Mouse (Mus musculus): ENCODE data around the gene Hnrnpl. TPM values are rescaled to one million over a fixed set of nuclear protein-coding genes. Genes with fewer than 3 reads are reported as not detected.
A peak's percentile ranks its signal among the peaks of the same experiment; 100 is the strongest.

Hnrnpl gene
- polyA plus RNA-seq (2012; rRNA removed), result 444 and 451 TPM in 2 replicates

- no peak for DNase-seq (ENCODE audit: low read depth)
- no peak for TF ChIP-seq CTCF (IDR thresholded peaks at IDR 0.05; ENCODE audit: borderline replicate concordance, extremely low read depth, insufficient read depth, insufficient read length)
- no peak; the same call in 1 of the 2 replicates for TF ChIP-seq POLR2A (IDR thresholded peaks at IDR 0.05; ENCODE audit: borderline replicate concordance, extremely low read depth, insufficient read depth, insufficient read length, poor library complexity, severe bottlenecking)
These were observed at the start of gene Hnrnpl for GRCm38 (mm10) chr7:28808221-28808941. Hnrnpl (plus strand) TSS chr7:28808541.

- DNase-seq (ENCODE audit: low read depth), result no peak
- TF ChIP-seq POLR2A (IDR thresholded peaks at IDR 0.05; ENCODE audit: borderline replicate concordance, extremely low read depth, insufficient read depth, insufficient read length, poor library complexity, severe bottlenecking), result no peak
These were observed 49.7 kb upstream of the Hnrnpl start for GRCm38 (mm10) chr7:28758623-28759022.

GRCm38 (mm10) chr7:28761907-28762306, 46.4 kb upstream of the Hnrnpl start:
- TF ChIP-seq CTCF (IDR thresholded peaks at IDR 0.05; ENCODE audit: borderline replicate concordance, extremely low read depth, insufficient read depth, insufficient read length) (no peak), POLR2A (IDR thresholded peaks at IDR 0.05; ENCODE audit: borderline replicate concordance, extremely low read depth, insufficient read depth, insufficient read length, poor library complexity, severe bottlenecking) (no peak)
- DNase-seq (ENCODE audit: low read depth), result no peak

- TF ChIP-seq POLR2A (IDR thresholded peaks at IDR 0.05; ENCODE audit: borderline replicate concordance, extremely low read depth, insufficient read depth, insufficient read length, poor library complexity, severe bottlenecking) (no peak), CTCF (IDR thresholded peaks at IDR 0.05; ENCODE audit: borderline replicate concordance, extremely low read depth, insufficient read depth, insufficient read length) (no peak)
- DNase-seq (ENCODE audit: low read depth), result no peak
These were observed 43.1 kb upstream of the Hnrnpl start for GRCm38 (mm10) chr7:28765211-28765610.

GRCm38 (mm10) chr7:28766173-28766879, 42.0 kb upstream of the Hnrnpl start, which contains the start of gene Sirt2:
Sirt2 (plus strand) TSS chr7:28766735.
- TF ChIP-seq POLR2A (IDR thresholded peaks at IDR 0.05; ENCODE audit: borderline replicate concordance, extremely low read depth, insufficient read depth, insufficient read length, poor library complexity, severe bottlenecking) (peak; percentile 32; the same call in 1 of the 2 replicates), CTCF (IDR thresholded peaks at IDR 0.05; ENCODE audit: borderline replicate concordance, extremely low read depth, insufficient read depth, insufficient read length) (no peak)

GRCm38 (mm10) chr7:28766910-28767309, 41.4 kb upstream of the Hnrnpl start:
- TF ChIP-seq POLR2A (IDR thresholded peaks at IDR 0.05; ENCODE audit: borderline replicate concordance, extremely low read depth, insufficient read depth, insufficient read length, poor library complexity, severe bottlenecking), result no peak
- no peak for TF ChIP-seq CTCF (IDR thresholded peaks at IDR 0.05; ENCODE audit: borderline replicate concordance, extremely low read depth, insufficient read depth, insufficient read length)
- no peak for DNase-seq (ENCODE audit: low read depth)

More at GRCm38 (mm10) chr7:28766173-28766879, 42.0 kb upstream of the Hnrnpl start, which contains the start of gene Sirt2:
- DNase-seq (ENCODE audit: low read depth), result peak; percentile 99

GRCm38 (mm10) chr7:28767462-28767965, 40.8 kb upstream of the Hnrnpl start, which contains the start of gene Nfkbib:
Nfkbib (minus strand) TSS chr7:28767512.
- DNase-seq (ENCODE audit: low read depth), result no peak
- TF ChIP-seq POLR2A (IDR thresholded peaks at IDR 0.05; ENCODE audit: borderline replicate concordance, extremely low read depth, insufficient read depth, insufficient read length, poor library complexity, severe bottlenecking) (no peak), CTCF (IDR thresholded peaks at IDR 0.05; ENCODE audit: borderline replicate concordance, extremely low read depth, insufficient read depth, insufficient read length) (no peak)

GRCm38 (mm10) chr7:28769414-28769958, 38.9 kb upstream of the Hnrnpl start:
- DNase-seq (ENCODE audit: low read depth), result no peak
- TF ChIP-seq CTCF (IDR thresholded peaks at IDR 0.05; ENCODE audit: borderline replicate concordance, extremely low read depth, insufficient read depth, insufficient read length), result no peak
- no peak for TF ChIP-seq POLR2A (IDR thresholded peaks at IDR 0.05; ENCODE audit: borderline replicate concordance, extremely low read depth, insufficient read depth, insufficient read length, poor library complexity, severe bottlenecking)

DNA sequence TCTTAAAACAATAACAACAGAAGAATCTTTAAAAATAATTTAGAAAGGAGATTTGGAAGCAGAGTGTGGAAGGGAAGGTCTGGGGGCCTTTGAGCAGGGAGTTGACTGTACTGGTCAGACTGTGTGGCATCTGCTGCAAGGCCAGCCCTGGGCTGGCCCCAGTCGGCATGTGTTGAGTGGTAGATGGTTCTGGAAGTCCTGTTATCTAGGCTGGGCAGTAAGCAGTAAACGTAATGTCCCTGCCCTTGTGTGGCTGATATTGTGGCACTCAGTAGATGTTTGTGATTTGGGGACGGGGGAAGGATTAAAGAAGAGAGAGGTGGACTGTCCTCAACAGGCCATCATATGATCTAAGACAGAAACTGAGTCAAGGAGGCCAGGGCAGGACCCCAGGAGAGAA, 38.0 kb upstream of the Hnrnpl start:
- DNase-seq (ENCODE audit: low read depth), result no peak
- TF ChIP-seq CTCF (IDR thresholded peaks at IDR 0.05; ENCODE audit: borderline replicate concordance, extremely low read depth, insufficient read depth, insufficient read length) (no peak), POLR2A (IDR thresholded peaks at IDR 0.05; ENCODE audit: borderline replicate concordance, extremely low read depth, insufficient read depth, insufficient read length, poor library complexity, severe bottlenecking) (no peak)

DNA sequence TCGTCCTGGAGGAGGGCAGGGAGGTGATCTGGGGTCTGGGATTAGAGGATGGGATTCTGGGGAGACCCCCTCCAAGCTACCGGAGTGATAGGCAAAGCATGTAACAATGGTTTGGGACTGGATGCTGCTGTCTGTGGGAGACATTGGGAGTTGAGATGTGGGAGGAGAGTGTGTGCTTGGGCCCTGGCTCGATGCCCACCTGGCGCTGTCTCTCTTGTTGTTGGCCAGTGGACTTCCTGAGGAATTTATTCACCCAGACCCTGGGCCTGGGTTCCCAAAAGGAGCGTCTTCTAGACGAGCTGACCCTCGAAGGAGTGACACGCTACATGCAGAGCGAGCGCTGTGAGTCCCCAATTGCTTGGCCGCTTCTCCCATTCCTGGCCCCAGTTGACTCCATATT, 36.5 kb upstream of the Hnrnpl start:
- no peak for TF ChIP-seq POLR2A (IDR thresholded peaks at IDR 0.05; ENCODE audit: borderline replicate concordance, extremely low read depth, insufficient read depth, insufficient read length, poor library complexity, severe bottlenecking)
- no peak for TF ChIP-seq CTCF (IDR thresholded peaks at IDR 0.05; ENCODE audit: borderline replicate concordance, extremely low read depth, insufficient read depth, insufficient read length)
- DNase-seq (ENCODE audit: low read depth), result no peak

DNA sequence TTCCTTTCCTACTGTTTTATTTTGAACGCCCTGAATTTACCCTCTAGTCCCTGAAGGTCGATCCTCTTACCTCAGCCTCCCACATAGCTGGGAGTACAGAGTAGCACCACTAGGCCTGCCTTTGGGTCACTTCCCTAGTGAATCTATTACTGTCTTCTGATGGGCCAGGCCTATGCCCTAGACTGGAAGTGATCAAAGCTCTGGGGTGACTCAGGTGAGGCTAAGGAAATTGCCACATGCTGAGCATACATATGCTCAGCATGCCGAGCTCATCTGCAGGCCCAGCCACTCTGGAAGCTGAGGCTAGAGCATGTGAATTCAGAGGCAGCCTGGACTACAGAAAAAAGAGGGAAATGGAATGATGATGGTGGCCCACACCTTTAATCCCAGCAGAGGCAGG, 35.2 kb upstream of the Hnrnpl start:
- TF ChIP-seq POLR2A (IDR thresholded peaks at IDR 0.05; ENCODE audit: borderline replicate concordance, extremely low read depth, insufficient read depth, insufficient read length, poor library complexity, severe bottlenecking) (no peak), CTCF (IDR thresholded peaks at IDR 0.05; ENCODE audit: borderline replicate concordance, extremely low read depth, insufficient read depth, insufficient read length) (no peak)
- DNase-seq (ENCODE audit: low read depth), result no peak
